Mouse (Mus musculus) ES-E14 (cell line): ENCODE results near the gene Cyb5r3.

Experiments
- CHD2 ChIP-seq: IDR thresholded peaks from 2 replicates; pipeline ENCODE4 v1.6.1; 2014; ENCODE audit warnings: mild to moderate bottlenecking, low read depth, low read length, inconsistent platforms
- HCFC1 ChIP-seq: IDR thresholded peaks from 2 replicates; pipeline ENCODE4 v1.6.1; 2012; ENCODE audit warnings: low read length, inconsistent platforms, borderline replicate concordance; ENCODE audit not compliant: insufficient read depth
- MAFK ChIP-seq: IDR thresholded peaks from 2 replicates; pipeline ENCODE4 v1.6.1; 2014; ENCODE audit warnings: mild to moderate bottlenecking, low read depth, low read length, inconsistent platforms; ENCODE audit not compliant: insufficient read depth
- ZNF384 ChIP-seq: IDR thresholded peaks from 2 replicates; pipeline ENCODE4 v1.6.1; 2012; ENCODE audit warnings: low read depth, low read length, inconsistent platforms

- TF ChIP-seq CHD2 (no peak), ZNF384 (no peak), MAFK (no peak), HCFC1 (no peak)
These were observed 2.3 kb downstream of the Cyb5r3 start for GRCm38 (mm10) chr15:83169772-83170722.
